Mouse (Mus musculus): ENCODE results near the gene Adora2b.
"Not testable (repeated sequence)": the region's sequence is repeated elsewhere in the genome, so short reads cannot be mapped to it uniquely, and the experiment has no call there.

Gene Adora2b

DNA sequence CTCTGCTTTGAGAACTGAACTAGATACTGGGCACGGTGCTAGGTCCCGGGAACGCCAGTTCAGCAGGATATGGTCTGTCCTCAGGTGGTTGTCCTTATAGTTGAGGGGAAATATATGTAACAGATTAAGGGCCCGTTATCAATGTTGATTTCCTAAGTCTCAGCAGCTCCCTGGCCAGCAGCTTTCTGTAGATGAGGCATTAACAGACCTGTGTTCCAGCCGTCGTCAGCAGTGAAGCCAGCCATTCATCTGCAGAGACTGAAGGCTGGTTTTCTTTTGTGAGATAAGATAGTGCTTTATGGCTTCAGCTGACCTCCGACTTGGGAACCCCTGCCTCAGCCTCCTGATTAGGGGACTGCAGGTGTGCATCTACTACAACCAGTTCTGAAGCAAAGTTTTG, 15.2 kb downstream of the Adora2b start:
- no peak for DNase-seq (ENCODE audit: low spot score)

DNA sequence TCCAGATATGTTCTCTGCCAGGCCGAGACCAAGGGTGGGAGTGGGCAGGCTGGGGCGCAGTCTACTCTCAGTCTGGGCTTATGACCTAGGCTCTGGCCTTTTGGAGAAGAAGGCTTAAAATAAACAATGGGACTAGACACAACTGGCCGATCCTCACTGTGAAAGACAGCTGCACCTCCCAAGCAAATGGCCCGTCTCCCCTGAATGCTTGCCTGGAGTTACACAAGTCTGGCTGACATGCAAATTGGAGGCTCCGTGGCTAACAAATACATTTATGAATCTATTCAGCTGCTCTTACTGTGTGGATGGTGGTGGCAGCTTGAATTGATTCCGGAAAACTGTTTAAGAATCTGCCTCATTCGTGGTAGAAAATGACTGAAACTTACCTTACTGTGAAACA, 16.9 kb downstream of the Adora2b start:
- DNase-seq (ENCODE audit: low spot score) = no peak

DNA sequence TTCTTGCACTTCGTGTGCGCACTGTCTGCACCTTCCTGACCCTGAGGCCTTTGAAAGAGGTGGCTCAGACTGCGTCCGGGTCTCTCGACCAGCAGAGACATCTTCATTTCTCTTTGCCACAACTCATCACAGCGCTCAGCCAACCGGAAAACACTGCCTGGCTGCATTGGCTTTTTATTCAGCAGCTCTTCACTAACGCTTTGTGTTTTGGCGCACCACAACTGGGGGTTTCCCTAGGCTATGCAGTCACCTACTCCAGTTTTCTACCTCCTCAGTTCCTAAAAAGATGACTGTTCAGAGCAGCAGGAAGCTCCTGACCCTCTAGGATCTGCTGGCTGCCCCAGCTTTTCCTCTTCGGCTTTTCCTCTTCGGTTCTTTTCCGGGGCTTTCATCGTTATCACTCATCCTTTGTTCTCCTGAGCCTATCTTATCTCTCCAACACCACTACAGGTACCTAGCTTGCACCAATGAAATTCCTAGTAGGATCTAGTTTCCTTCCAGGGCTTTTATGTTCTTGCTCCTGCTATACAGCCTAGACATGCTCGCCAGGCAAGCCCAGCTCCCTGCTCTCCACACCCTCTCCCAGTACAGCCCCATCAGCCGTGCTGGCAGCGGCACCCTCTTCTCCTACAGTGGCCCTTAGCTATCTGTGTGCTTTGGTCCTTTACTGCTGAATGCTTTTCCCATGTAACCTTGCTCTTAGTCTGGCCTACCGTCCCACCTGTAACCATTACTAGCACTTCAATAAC, 17.9 kb downstream of the Adora2b start:
- DNase-seq (ENCODE audit: low spot score) = no peak

DNA sequence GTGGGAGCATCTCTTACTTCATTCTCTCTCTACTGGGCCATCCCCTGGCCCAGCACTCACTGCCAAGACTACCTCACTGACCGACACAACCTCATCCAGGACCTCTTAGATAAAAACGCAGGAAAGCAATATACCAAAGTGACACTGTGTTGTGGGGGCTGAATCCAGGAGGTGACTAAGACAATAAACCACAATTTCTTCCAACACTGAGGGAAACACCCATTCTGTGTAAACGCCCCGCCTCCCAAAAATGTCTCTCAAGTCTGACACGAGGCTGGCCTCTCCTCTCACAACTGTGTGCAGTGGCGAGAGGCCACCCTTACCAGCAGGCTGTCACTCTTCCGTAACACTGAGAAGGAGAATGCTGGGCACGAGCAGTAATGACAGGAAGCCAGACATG, 19.6 kb downstream of the Adora2b start:
- no peak for DNase-seq (ENCODE audit: low spot score)

DNA sequence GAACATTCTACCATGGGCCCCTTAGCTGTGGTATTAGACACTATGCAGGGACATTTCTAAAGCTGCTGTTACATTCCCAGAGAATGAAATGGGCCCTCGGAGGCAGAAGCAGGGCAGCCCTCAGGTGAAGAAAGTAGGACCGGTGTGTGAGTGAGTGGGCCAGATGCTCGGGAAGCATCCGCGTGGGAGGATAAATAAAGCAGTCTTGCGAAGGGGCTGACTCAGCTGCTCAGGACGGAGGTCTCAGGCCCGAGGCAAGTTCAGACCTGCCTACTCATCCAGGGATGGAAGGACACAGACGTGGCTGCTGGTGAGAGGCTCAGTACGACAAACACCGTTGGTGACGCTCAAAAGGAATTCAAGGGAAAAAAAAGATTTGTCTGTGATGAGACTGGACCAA, 20.3 kb downstream of the Adora2b start:
- no peak for DNase-seq (ENCODE audit: low spot score)

DNA sequence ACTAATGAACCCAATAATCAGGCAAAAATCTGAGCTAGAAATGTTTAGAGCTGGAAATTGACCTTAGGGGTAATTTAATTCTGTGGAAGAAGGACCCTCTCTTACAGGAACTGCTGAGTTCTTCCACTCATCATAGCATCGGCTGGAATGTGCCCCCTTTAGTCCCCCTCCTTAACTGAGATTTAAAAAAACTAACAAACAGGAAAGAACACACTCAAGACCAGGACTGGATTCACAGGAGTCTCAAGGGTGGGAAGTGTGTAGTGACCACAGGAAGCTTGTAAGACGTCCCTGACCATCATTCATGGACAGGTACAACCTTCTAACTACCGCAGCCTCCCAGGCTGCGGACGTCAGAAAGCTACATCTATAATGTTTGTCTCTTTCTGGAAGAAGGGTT, 22.1 kb downstream of the Adora2b start:
- DNase-seq (ENCODE audit: low spot score) = no peak

DNA sequence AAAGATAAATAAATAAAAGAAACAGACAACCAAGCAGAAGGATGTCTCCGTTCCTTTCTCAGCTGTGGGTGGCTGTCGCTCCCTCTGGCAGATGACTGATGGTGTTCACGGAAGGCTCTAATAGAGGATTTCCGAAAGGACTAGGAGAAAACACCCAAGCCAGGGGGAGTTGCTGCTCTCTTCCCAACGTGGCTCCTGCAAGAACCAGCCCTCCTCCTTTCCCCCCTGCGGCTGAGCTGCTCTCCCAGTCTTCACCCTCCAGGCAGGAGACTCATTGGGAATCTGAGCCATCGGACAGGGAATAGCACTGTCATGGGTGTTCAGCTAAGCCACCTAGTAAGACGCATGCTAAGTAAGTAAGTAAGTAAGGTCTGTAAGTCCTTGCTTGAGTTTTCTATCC, 28.3 kb downstream of the Adora2b start:
- no peak for DNase-seq (ENCODE audit: low spot score)

DNA sequence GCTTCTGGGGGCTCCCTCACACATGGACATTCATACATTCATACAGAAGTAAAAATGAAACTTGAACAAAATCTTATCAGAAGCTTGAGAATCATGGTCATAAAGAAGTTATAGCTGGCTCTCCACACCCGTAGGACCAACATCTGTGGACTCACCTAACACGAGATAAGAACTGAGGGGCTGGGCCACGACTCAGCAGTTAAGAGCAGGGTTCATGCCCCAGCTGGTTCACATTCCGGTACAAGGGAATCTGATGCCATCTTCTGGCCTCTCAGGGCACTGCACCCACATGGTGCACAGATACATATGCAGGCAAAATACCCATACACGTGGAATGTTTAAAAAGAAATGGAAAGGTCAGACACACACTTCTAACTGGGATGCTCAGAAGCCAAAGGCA, 29.2 kb downstream of the Adora2b start:
- peak; percentile 72 for DNase-seq (ENCODE audit: low spot score)

DNA sequence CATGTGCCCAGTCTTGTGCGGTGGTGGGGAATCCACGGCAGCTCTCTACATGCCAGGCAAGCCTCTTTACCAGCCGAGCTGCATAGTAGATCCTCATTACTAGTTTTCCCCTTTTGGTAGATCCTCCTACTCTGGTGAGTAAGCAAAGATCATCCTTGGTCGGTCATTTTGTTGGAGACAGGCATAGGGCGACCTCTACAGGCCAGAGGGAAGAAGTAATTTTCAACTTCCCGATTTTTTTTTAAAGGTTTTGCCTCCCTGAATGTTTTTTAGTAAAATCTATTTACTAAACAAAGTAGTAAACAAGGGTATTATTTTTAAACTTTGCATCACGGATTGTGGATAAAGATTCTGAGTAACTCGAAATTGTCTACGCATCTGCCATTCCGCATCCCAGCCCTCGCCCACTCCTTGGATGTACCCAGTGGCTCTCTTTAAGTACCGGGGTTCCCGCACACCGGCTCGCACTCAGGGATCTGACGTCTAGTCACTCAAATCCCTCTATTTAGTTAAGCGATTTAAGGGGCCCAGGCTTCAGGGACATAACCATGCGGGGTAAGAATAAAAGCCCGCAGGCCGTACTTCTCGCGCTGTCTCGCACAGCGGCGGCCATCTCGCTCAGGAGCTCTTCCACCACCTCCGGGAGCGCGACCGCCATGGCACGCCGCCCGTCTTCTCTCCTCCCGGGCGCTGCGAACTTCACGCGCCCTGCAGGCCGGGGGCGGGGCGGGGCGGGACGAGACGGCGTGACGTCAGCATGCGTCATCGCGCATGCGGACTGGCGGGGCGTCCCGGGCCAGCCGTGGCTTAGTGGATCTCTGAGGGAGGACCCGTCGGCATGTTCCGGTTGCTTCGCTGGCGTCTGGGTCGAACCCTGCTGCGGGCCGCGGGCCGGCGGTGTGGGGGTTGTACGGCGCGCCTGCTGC, 32.2 kb downstream of the Adora2b start, which contains the start of the genes Zswim7 and Ttc19:
TSS of gene Zswim7 (minus strand) at position 701 of the 926 bp plus-strand sequence.
TSS of gene Ttc19 (plus strand) at position 799 of the 926 bp plus-strand sequence.
- peak; percentile 90 for DNase-seq (ENCODE audit: low spot score)

DNA sequence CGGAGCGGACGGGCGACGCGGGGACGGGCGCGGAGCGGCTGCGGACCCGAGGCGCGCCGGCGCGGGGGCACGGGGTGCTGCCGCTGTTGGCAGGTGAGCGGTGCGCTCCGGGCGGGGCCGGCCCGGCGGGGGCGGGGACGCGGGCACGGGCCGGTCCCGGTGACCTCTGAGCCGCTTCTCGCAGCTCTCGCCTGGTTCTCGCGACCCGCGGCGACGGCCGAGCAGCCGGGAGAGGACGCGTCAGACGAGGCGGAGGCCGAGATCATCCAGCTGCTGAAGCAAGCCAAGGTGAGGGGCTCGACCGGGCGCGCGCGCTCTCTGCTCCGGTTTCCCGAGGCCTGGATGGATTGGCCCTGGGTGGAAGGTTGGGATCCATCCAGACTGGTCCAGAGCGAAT, 32.8 kb downstream of the Adora2b start:
- DNase-seq (ENCODE audit: low spot score) = peak; percentile 70

DNA sequence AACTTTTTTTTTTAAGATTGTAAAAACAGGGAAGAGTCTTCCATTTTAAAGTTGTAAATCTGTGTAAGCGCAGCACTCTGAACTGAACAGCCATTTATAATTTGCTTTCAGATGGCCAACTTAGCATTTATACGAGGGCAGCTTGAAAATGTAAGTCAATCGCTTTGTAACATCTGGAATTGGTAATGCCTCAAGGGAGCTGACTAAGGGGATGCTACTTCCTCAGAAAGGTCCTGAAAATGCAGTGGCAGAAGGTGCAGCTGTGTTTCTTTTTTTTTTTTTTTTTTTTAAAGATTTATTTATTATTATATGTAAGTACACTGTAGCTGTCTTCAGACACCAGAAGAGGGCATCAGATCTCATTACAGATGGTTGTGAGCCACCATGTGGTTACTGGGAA, 35.2 kb downstream of the Adora2b start:
- not testable (repeated sequence) for DNase-seq (ENCODE audit: low spot score)

DNA sequence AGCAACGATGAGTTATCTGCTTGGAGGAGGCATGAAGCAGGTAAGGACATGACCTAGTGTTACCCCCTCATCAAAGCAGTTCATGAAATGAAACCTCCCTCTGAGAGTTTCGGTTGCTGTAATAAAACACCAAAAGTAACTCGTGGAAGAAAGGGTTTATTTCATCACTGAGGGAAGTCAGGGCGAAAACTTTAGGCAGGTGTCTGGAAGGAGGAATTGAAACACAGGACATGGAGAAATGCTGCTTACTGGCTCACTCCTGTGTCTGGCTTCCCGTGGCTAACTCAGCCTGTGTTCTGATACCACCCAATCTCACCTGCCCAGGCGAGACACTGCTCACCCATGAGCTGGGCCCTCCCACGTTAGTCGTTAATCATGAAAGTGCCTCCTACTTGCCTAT, 36.2 kb downstream of the Adora2b start:
- DNase-seq (ENCODE audit: low spot score) = no peak

DNA sequence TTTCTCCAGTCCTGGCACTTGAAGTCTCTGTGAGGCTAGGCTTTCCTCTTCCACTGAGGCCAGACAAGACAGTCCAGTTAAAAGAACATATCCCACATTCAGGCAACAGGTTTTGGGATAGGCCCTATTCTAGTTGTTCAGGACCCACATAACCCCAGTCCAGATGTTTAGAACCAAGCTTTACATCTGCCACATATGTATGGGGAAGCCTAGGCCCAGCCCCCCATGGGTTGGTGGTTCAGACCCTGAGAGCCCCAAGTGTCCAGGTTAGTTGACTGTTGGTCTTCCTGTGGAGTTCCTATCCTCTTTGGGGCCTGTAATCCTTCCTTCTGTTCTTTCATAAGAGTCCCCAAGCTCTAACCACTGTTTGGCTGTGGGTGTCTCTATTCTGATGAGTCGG, 38.9 kb downstream of the Adora2b start:
- no peak for DNase-seq (ENCODE audit: low spot score)

DNA sequence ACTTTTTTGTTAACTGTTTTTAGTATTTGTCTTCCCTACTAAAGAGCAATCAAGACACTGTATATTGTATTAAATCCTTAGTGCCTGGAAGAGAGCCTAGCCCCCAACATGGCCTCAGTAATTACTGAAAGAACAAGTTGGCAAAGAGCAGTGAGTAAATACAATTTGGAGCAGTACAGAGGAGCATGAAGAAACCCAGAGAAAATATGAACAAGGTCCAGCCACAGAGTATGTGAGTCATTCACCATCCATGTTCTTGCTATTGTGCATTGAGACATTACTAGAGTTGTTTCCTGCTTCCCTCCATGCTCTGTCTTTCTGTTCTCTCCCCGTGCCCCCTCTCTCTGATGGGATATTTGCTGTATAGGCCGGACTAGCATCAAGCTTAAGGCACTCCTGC, 45.3 kb downstream of the Adora2b start:
- no peak for DNase-seq (ENCODE audit: low spot score)

DNA sequence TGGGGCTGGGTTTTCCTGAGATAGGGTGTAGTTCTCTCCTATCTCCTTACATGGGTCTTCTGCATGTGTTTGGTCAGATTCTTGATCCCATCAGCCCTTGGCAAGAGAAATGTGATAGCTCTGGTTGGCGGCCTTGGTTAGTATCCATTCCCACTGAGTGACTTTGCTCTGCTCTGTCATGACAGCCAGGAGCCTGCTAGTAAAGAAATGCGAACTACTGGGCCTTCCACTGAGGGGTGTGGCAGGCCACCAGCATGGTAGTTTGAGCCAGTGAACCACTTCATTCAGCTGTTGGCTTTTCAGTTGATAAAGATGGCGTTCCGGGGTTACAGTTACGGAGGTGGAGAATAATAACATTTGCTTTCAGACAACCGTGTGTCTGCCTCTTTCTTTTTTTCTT, 50.1 kb downstream of the Adora2b start:
- no peak for DNase-seq (ENCODE audit: low spot score)

DNA sequence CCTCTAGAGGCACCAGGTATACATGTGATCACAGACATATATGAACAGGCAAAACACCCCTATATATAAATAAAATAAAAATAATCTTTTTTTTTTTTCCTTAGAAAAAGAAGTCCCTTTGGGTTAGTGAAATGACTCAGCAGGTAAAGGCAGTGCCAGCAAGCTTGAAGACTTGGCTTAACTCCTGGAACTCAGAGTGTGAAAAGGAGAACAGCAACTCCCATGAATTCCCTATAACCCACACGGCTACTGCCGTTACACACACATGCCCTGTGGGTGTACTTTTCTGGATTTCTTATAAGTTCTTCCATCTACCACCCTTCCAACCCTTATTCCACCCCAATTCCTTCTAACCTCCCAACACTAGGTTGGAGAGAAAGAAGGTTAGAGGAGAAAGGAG, 57.1 kb downstream of the Adora2b start:
- no peak for DNase-seq (ENCODE audit: low spot score)

DNA sequence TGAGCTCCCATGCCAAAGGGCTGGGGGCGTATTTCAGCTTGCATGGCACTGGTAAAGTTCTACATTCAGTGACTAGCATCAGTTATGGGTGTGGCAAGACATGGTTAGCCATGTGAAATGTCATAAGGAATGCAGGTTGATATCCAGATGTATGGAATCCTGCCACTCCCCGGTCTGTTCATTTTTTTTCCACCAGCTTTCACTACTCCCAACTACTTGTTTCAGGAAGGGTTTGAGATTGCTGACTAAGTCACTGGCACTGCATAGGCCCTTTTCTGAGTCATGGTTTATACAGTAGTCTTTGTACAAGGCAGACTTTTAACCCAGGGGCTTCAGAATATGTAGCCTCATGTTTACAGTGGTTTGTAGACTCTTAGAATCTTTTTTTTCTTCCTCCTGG, 60.5 kb downstream of the Adora2b start:
- no peak for DNase-seq (ENCODE audit: low spot score)

DNA sequence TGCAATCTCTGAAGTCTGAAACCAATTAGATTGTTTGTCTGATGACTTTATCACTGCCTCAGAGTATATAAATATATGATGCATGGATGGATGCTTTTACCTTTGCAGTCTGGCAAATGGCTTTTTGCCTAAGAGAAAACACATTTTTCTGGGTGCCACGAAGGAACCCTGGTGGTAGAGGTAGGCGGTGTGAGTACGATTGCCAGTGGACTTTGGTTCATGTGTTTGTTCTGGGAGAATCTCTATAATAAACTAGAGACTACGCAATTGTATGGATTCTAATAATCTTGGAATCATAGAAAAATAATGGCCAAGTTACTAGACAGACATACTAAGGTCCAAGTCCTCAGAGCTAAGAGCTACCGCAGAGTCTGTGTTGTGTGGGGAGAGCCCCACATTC, 66.2 kb downstream of the Adora2b start:
- DNase-seq (ENCODE audit: low spot score) = no peak
